Mouse (Mus musculus): ENCODE measurements around the gene Vmn2r108. TPM values are rescaled to one million over a fixed set of nuclear protein-coding genes. Genes with fewer than 3 reads are reported as not detected.
"Not testable (repeated sequence)": the region's sequence is repeated elsewhere in the genome, so short reads cannot be mapped to it uniquely, and the experiment has no call there.

Vmn2r108 gene
- not detected for total RNA-seq (2021)

- DNase-seq = no peak
- intact Hi-C loops (cut with DNase I) = no loop called here
Observed at GRCm38 (mm10) chr17:20481231-20481630, at the start of gene Vmn2r108. Vmn2r108 (minus strand) TSS chr17:20481331.

- DNase-seq; intact Hi-C loops (cut with DNase I): not testable (repeated sequence)
Observed at GRCm38 (mm10) chr17:20508247-20508646, 27.1 kb upstream of the Vmn2r108 start.

GRCm38 (mm10) chr17:20497858-20498257, 16.7 kb upstream of the Vmn2r108 start, which contains the start of gene Vmn1r225:
Vmn1r225 (plus strand) TSS chr17:20498158.
- intact Hi-C loops (cut with DNase I) = no loop called here
- DNase-seq = no peak

GRCm38 (mm10) chr17:20473311-20473710, 7.8 kb downstream of the Vmn2r108 start:
- no peak for DNase-seq
- intact Hi-C loops (cut with DNase I) = no loop called here

- intact Hi-C loops (cut with DNase I) = no loop called here
- DNase-seq = no peak
Observed at GRCm38 (mm10) chr17:20439263-20439662, 41.9 kb downstream of the Vmn2r108 start.

DNA sequence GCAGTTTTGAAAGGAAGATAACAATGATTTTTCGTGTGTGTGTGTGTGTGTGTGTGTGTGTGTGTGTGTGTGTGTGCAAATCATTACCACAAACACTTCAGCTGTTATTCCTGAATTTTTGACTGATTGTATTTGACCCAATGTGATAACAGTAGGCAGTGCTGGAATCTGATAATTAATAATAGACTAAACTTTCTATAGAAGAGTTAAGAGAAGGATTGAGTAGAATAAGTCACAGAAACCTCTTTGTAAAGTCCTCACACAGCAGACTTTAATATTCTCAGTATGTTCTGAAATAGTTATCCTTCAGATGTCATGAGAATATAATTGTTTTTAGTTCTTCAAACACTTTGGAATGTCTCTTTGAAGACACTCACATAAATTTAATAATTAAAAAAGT, 67.3 kb downstream of the Vmn2r108 start, which contains the start of gene Vmn1r224:
Vmn1r224 (plus strand) TSS at position 301 of the 400 bp plus-strand sequence.
- intact Hi-C loops (cut with DNase I) = no loop called here
- no peak for DNase-seq

Other genes with a start within 250 kb of the Vmn2r108 start
- not detected for gene Vmn2r105, start 246.3 kb downstream of the Vmn2r108 start, total RNA-seq (2021)
- not detected for gene Vmn2r106, start 195.8 kb downstream of the Vmn2r108 start, total RNA-seq (2021)
- not detected for gene Vmn2r107, start 136.1 kb downstream of the Vmn2r108 start, total RNA-seq (2021)
- not detected for gene Vmn1r224, start 67.2 kb downstream of the Vmn2r108 start, total RNA-seq (2021)
- not detected for gene Vmn1r225, start 16.8 kb upstream of the Vmn2r108 start, total RNA-seq (2021)
- gene Vmn2r109, start 83.4 kb upstream of the Vmn2r108 start, total RNA-seq (2021) = not detected
- not detected for gene Vmn2r110, start 115.1 kb upstream of the Vmn2r108 start, total RNA-seq (2021)
- gene Fpr-rs3, start 143.5 kb upstream of the Vmn2r108 start, total RNA-seq (2021) = not detected
- not detected for gene Vmn1r226, start 201.5 kb upstream of the Vmn2r108 start, total RNA-seq (2021)
- not detected for gene Vmn1r227, start 248.5 kb upstream of the Vmn2r108 start, total RNA-seq (2021)